Mouse (Mus musculus) limb, embryonic 11.5 days (tissue): ENCODE measurements around the gene Hsd17b2. TPM values are rescaled to one million over a fixed set of nuclear protein-coding genes. Genes with fewer than 3 reads are reported as not detected.

Source experiments
- ATAC-seq: fragments of 200-750 bp; cut with Nextera tagmentation; 2 replicates; pipeline ENCODE4 v1.8.0; 2017; ENCODE audit warnings: low read depth; ENCODE audit not compliant: insufficient number of reproducible peaks, low FRiP score, low TSS enrichment
- DNase-seq: peaks from one replicate; pipeline ENCODE4 v3.0.0-alpha.2; 2015; ENCODE audit warnings: low spot score
- H3K27ac ChIP-seq: fragments of 300-500 bp; sonication (generic); replicated peaks from 2 replicates; pipeline ENCODE4 v1.5.1; 2014; ENCODE audit warnings: low read depth, mild to moderate bottlenecking, low read length
- H3K27me3 ChIP-seq: fragments of 300-500 bp; sonication (generic); 2 replicates; pipeline ENCODE4 v1.6.1; 2014; ENCODE audit warnings: mild to moderate bottlenecking, low read length, mixed read lengths; ENCODE audit not compliant: control insufficient read depth, insufficient read depth
- H3K36me3 ChIP-seq: fragments of 300-500 bp; sonication (generic); 2 replicates; pipeline ENCODE4 v1.6.1; 2014; ENCODE audit warnings: mild to moderate bottlenecking, low read length, moderate library complexity, mixed read lengths; ENCODE audit not compliant: control insufficient read depth, insufficient read depth
- H3K4me1 ChIP-seq: fragments of 300-500 bp; sonication (generic); 2 replicates; pipeline ENCODE4 v1.6.1; 2014; ENCODE audit warnings: low read length, mixed read lengths; ENCODE audit not compliant: control insufficient read depth, insufficient read depth
- H3K4me2 ChIP-seq: fragments of 300-500 bp; sonication (generic); 2 replicates; pipeline ENCODE4 v1.6.1; 2014; ENCODE audit warnings: low read depth, mild to moderate bottlenecking, moderate library complexity; ENCODE audit not compliant: severe bottlenecking
- H3K4me3 ChIP-seq: fragments of 300-500 bp; sonication (generic); 2 replicates; pipeline ENCODE4 v1.5.1; 2014; ENCODE audit warnings: low read depth, low read length
- H3K9ac ChIP-seq: fragments of 300-500 bp; sonication (generic); 2 replicates; pipeline ENCODE4 v1.6.1; 2014; ENCODE audit warnings: mild to moderate bottlenecking, low read length
- H3K9me3 ChIP-seq: fragments of 300-500 bp; sonication (generic); 2 replicates; pipeline ENCODE4 v1.6.1; 2016; ENCODE audit warnings: low read length; ENCODE audit not compliant: control insufficient read depth
- WGBS: fragments of 180-500 bp; shearing (Covaris S2); extraction: QIAGEN DNeasy Blood & Tissue Kit; methylation state at CpG from one replicate; pipeline ENCODE4 v1.1.7; 2014; 5-methylcytosine and 5-hydroxymethylcytosine counted together
- polyA plus RNA-seq: library from polyadenylated mRNA; unstranded; fragments of >200 nt; fragmentation: Nextera tagmentation; extraction: Ambion mirVana; gene quantifications from 2 replicates; pipeline ENCODE4 v1.2.1, GENCODE M21; 2014

Gene Hsd17b2
- polyA plus RNA-seq, 1 experiment from 2014 or later: not detected

- no peak overlapping the region for H3K27ac ChIP-seq
- no peaks in the 10 kb centered on the region for H3K27me3 ChIP-seq
- no peaks in the 10 kb centered on the region for H3K4me1 ChIP-seq
- ATAC-seq (no peak), DNase-seq (no peak)
- no peaks in the 10 kb centered on the region for H3K36me3 ChIP-seq
- H3K4me2 ChIP-seq: no peak overlapping the region
- no peak overlapping the region for H3K4me3 ChIP-seq
- no peak overlapping the region for H3K9ac ChIP-seq
- WGBS: 80% methylated on average over 6 of the region's 7 CpGs
- H3K9me3 ChIP-seq: no peaks in the 10 kb centered on the region
These were observed 67.3 kb downstream of the Hsd17b2 start for GRCm38 (mm10) chr8:117768971-117769370.

- H3K4me1 ChIP-seq: no peaks in the 10 kb centered on the region
- ATAC-seq: no peak
- no peak overlapping the region for H3K4me3 ChIP-seq
- H3K27ac ChIP-seq: no peak overlapping the region
- no peaks in the 10 kb centered on the region for H3K27me3 ChIP-seq
- 84% methylated on average over 9 of the region's 9 CpGs for WGBS
- no peaks in the 10 kb centered on the region for H3K36me3 ChIP-seq
- H3K9ac ChIP-seq: no peak overlapping the region
- no peaks in the 10 kb centered on the region for H3K9me3 ChIP-seq
- no peak for DNase-seq
- H3K4me2 ChIP-seq: no peak overlapping the region
These were observed 69.6 kb downstream of the Hsd17b2 start for GRCm38 (mm10) chr8:117771115-117771836.

- ATAC-seq (no peak), DNase-seq (peak; percentile 61)
- Histone ChIP-seq H3K36me3 (no peaks in the 10 kb centered on the region), H3K27ac (no peak overlapping the region), H3K4me3 (no peak overlapping the region), H3K4me1 (no peaks in the 10 kb centered on the region), H3K9ac (no peak overlapping the region), H3K27me3 (no peaks in the 10 kb centered on the region), H3K9me3 (no peaks in the 10 kb centered on the region), H3K4me2 (no peak overlapping the region)
- WGBS: 60% methylated on average over 2 of the region's 2 CpGs
These were observed 70.4 kb downstream of the Hsd17b2 start for GRCm38 (mm10) chr8:117772126-117772525.

- DNase-seq (no peak), ATAC-seq (no peak)
- H3K9ac ChIP-seq: no peak overlapping the region
- no peak overlapping the region for H3K27ac ChIP-seq
- H3K27me3 ChIP-seq: no peaks in the 10 kb centered on the region
- H3K36me3 ChIP-seq: no peaks in the 10 kb centered on the region
- 47% methylated on average over 2 of the region's 2 CpGs for WGBS
- no peaks in the 10 kb centered on the region for H3K4me1 ChIP-seq
- no peak overlapping the region for H3K4me2 ChIP-seq
- H3K9me3 ChIP-seq: no peaks in the 10 kb centered on the region
- H3K4me3 ChIP-seq: no peak overlapping the region
These were observed 70.9 kb downstream of the Hsd17b2 start for GRCm38 (mm10) chr8:117772597-117772996.

- Histone ChIP-seq H3K9me3 (no peaks in the 10 kb centered on the region), H3K9ac (no peak overlapping the region), H3K27ac (no peak overlapping the region), H3K27me3 (no peaks in the 10 kb centered on the region), H3K4me3 (no peak overlapping the region), H3K36me3 (no peaks in the 10 kb centered on the region), H3K4me2 (no peak overlapping the region), H3K4me1 (no peaks in the 10 kb centered on the region)
- ATAC-seq: no peak
- DNase-seq: no peak
- WGBS: 42% methylated on average over 10 of the region's 10 CpGs
These were observed 73.9 kb downstream of the Hsd17b2 start for GRCm38 (mm10) chr8:117775626-117776025.

- DNase-seq: no peak
- H3K4me2 ChIP-seq: no peak overlapping the region
- no peak overlapping the region for H3K27ac ChIP-seq
- H3K36me3 ChIP-seq: no peaks in the 10 kb centered on the region
- no peak overlapping the region for H3K9ac ChIP-seq
- no peak for ATAC-seq
- no peaks in the 10 kb centered on the region for H3K9me3 ChIP-seq
- H3K4me3 ChIP-seq: no peak overlapping the region
- H3K27me3 ChIP-seq: no peaks in the 10 kb centered on the region
- H3K4me1 ChIP-seq: no peaks in the 10 kb centered on the region
- 84% methylated on average over 10 of the region's 10 CpGs for WGBS
These were observed 74.4 kb downstream of the Hsd17b2 start for GRCm38 (mm10) chr8:117776075-117776474.

GRCm38 (mm10) chr8:117778531-117779322 is 77.0 kb downstream of the Hsd17b2 start:
- Histone ChIP-seq H3K27me3 (no peaks in the 10 kb centered on the region), H3K4me1 (no peaks in the 10 kb centered on the region), H3K27ac (no peak overlapping the region), H3K9me3 (no peaks in the 10 kb centered on the region), H3K9ac (no peak overlapping the region), H3K36me3 (no peaks in the 10 kb centered on the region), H3K4me3 (no peak overlapping the region), H3K4me2 (no peak overlapping the region)
- ATAC-seq (no peak), DNase-seq (no peak)
- WGBS: 77% methylated on average over 11 of the region's 11 CpGs

- Histone ChIP-seq H3K4me2 (no peak overlapping the region), H3K36me3 (no peaks in the 10 kb centered on the region), H3K9me3 (no peaks in the 10 kb centered on the region), H3K4me3 (no peak overlapping the region), H3K27ac (no peak overlapping the region), H3K27me3 (no peaks in the 10 kb centered on the region), H3K4me1 (no peaks in the 10 kb centered on the region), H3K9ac (no peak overlapping the region)
- DNase-seq: no peak
- WGBS: 84% methylated on average over 6 of the region's 6 CpGs
- no peak for ATAC-seq
These were observed 77.6 kb downstream of the Hsd17b2 start for GRCm38 (mm10) chr8:117779344-117779743.
